In genomic region chr17:26137751-26138130, GRCm38 (mm10) we compare ENCODE assay signal across 7 mouse cellular contexts. TPM values are rescaled to one million over a fixed set of nuclear protein-coding genes. Genes with fewer than 3 reads are reported as not detected.
DNase-seq lines count a peak whose midpoint lies in the region; ATAC-seq and TF ChIP-seq lines count a peak whose summit lies in the region.

No protein-coding gene starts in this region.

- no peaks in the 10 kb centered on the region for H3K27me3 ChIP-seq in neural tube, embryonic 11.5 days (ENCODE audit: control insufficient read depth, insufficient read depth, low read length)
- no peaks in the 10 kb centered on the region for H3K27me3 ChIP-seq in forebrain, embryonic 12.5 days
- no peaks in the 10 kb centered on the region for H3K27me3 ChIP-seq in limb, embryonic 14.5 days (ENCODE audit: control insufficient read depth, insufficient read depth, low read length)
- no peaks in the 10 kb centered on the region for H3K27me3 ChIP-seq in stomach, postnatal 0 days (ENCODE audit: control insufficient read depth, insufficient read depth, low read length)

- 82% methylated on average over 2 of the region's 2 CpGs for WGBS in neural tube, embryonic 11.5 days
- WGBS in forebrain, embryonic 12.5 days, result 68% methylated on average over 2 of the region's 2 CpGs
- WGBS in limb, embryonic 14.5 days, result 80% methylated on average over 2 of the region's 2 CpGs
- WGBS in stomach, postnatal 0 days, result 78% methylated on average over 2 of the region's 2 CpGs

- TF ChIP-seq POLR2A in limb, embryonic 14.5 days (IDR thresholded peaks at IDR 0.05; ENCODE audit: borderline replicate concordance, extremely low read depth, insufficient read depth, insufficient read length), result no peak

- no peaks in the 10 kb centered on the region; the same call in 1 of the 2 replicates for H3K36me3 ChIP-seq in neural tube, embryonic 11.5 days (ENCODE audit: control insufficient read depth, insufficient read depth, low read length)
- H3K36me3 ChIP-seq in forebrain, embryonic 12.5 days (replicated peaks), result peaks cover 11% of the 10 kb centered on the region
- peaks cover 5% of the 10 kb centered on the region for H3K36me3 ChIP-seq in limb, embryonic 14.5 days (ENCODE audit: control insufficient read depth, insufficient read depth, low read length)
- H3K36me3 ChIP-seq in stomach, postnatal 0 days (ENCODE audit: control insufficient read depth, insufficient read depth, low read length), result no peaks in the 10 kb centered on the region

- no peak for TF ChIP-seq EP300 in stomach, postnatal 0 days (optimal IDR thresholded peaks at IDR 0.05)

- H3K4me2 ChIP-seq in neural tube, embryonic 11.5 days (ENCODE audit: low read depth), result peak overlapping the region; percentile 73
- H3K4me2 ChIP-seq in forebrain, embryonic 12.5 days, result peak overlapping the region; percentile 91
- H3K4me2 ChIP-seq in limb, embryonic 14.5 days (replicated peaks; ENCODE audit: low read depth, low read length, severe bottlenecking), result peak overlapping the region; percentile 82
- H3K4me2 ChIP-seq in stomach, postnatal 0 days (replicated peaks; ENCODE audit: low read depth), result peak overlapping the region; percentile 64

- ATAC-seq in neural tube, embryonic 11.5 days (ENCODE audit: insufficient read depth, low FRiP score, low TSS enrichment), result no peak
- ATAC-seq in forebrain, embryonic 12.5 days (ENCODE audit: low FRiP score), result peak; percentile 4; the same call in 1 of the 2 replicates
- ATAC-seq in limb, embryonic 14.5 days (ENCODE audit: low FRiP score, low read depth), result no peak
- no peak for ATAC-seq in stomach, postnatal 0 days (ENCODE audit: low FRiP score, low TSS enrichment)

- H3K4me3 ChIP-seq in neural tube, embryonic 11.5 days (ENCODE audit: low read depth, low read length), result peak overlapping the region; percentile 97
- peak overlapping the region; percentile 94 for H3K4me3 ChIP-seq in forebrain, embryonic 12.5 days (replicated peaks)
- H3K4me3 ChIP-seq in limb, embryonic 14.5 days (replicated peaks; ENCODE audit: low read length), result peak overlapping the region; percentile 92; the same call in 1 of the 2 replicates
- H3K4me3 ChIP-seq in stomach, postnatal 0 days (ENCODE audit: low read depth, low read length), result peak overlapping the region; percentile 71; the same call in 1 of the 2 replicates

- TF ChIP-seq CTCF in stomach, postnatal 0 days (IDR thresholded peaks at IDR 0.05; ENCODE audit: low read depth), result no peak

- peaks cover 10% of the 10 kb centered on the region for H3K4me1 ChIP-seq in neural tube, embryonic 11.5 days (ENCODE audit: control insufficient read depth, insufficient read depth, low read length)
- peaks cover 34% of the 10 kb centered on the region for H3K4me1 ChIP-seq in forebrain, embryonic 12.5 days
- H3K4me1 ChIP-seq in limb, embryonic 14.5 days (ENCODE audit: control insufficient read depth, insufficient read depth, low read length), result peaks cover 18% of the 10 kb centered on the region
- H3K4me1 ChIP-seq in stomach, postnatal 0 days (replicated peaks; ENCODE audit: control insufficient read depth, insufficient read depth), result no peaks in the 10 kb centered on the region

- no peak for DNase-seq in neural tube, embryonic 11.5 days (ENCODE audit: low spot score)
- no peak for DNase-seq in neural tube, embryonic 10.5 days (ENCODE audit: extremely low spot score, low spot score)
- DNase-seq in limb, embryonic 14.5 days (ENCODE audit: low spot score), result no peak
- DNase-seq in stomach, postnatal 0 days (ENCODE audit: low spot score), result no peak
- no peak for DNase-seq in adrenal gland, postnatal 4 days (ENCODE audit: low spot score in 2 of 2)
- no peak for DNase-seq in right cerebral cortex, postnatal 4 days

- H3K27ac ChIP-seq in neural tube, embryonic 11.5 days (ENCODE audit: low read depth, low read length), result 0 out of 2 replicates have a peak overlapping the region, but pooled peaks have one; percentile 94
- peak overlapping the region; percentile 94 for H3K27ac ChIP-seq in forebrain, embryonic 12.5 days
- peak overlapping the region; percentile 53 for H3K27ac ChIP-seq in limb, embryonic 14.5 days (replicated peaks; ENCODE audit: low read depth, low read length)
- H3K27ac ChIP-seq in stomach, postnatal 0 days (replicated peaks), result peak overlapping the region; percentile 97

- H3K9me3 ChIP-seq in neural tube, embryonic 11.5 days (ENCODE audit: control insufficient read depth, low read length), result no peaks in the 10 kb centered on the region
- no peaks in the 10 kb centered on the region for H3K9me3 ChIP-seq in forebrain, embryonic 12.5 days
- no peaks in the 10 kb centered on the region for H3K9me3 ChIP-seq in limb, embryonic 14.5 days (ENCODE audit: control insufficient read depth, low read length)
- H3K9me3 ChIP-seq in stomach, postnatal 0 days (ENCODE audit: control insufficient read depth, low read length), result no peaks in the 10 kb centered on the region

- peak overlapping the region; percentile 15 for H3K9ac ChIP-seq in neural tube, embryonic 11.5 days (ENCODE audit: low read length)
- H3K9ac ChIP-seq in forebrain, embryonic 12.5 days, result peak overlapping the region; percentile 93
- H3K9ac ChIP-seq in limb, embryonic 14.5 days (ENCODE audit: low read depth, low read length, severe bottlenecking), result 0 out of 2 replicates have a peak overlapping the region, but pooled peaks have one; percentile 95
- no peak overlapping the region for H3K9ac ChIP-seq in stomach, postnatal 0 days (ENCODE audit: low read length)

RNA-seq across cellular contexts. Expression of gene Axin1, which starts 0.7 kb away (rescaled TPM):
- 19.3 and 20.9 TPM in 2 replicates for polyA plus RNA-seq in neural tube, embryonic 11.5 days (2014; fragmentation: Nextera tagmentation; extraction: Ambion mirVana)
- polyA plus RNA-seq in forebrain, embryonic 12.5 days (2016; fragmentation: Nextera tagmentation; extraction: Ambion mirVana), result 12.0 and 13.1 TPM in 2 replicates
- polyA plus RNA-seq in limb, embryonic 14.5 days (2012; rRNA removed), result 35.0 and 36.1 TPM in 2 replicates
- polyA plus RNA-seq in limb, embryonic 14.5 days (2014; fragmentation: Nextera tagmentation; extraction: Ambion mirVana), result 22.3 and 27.7 TPM in 2 replicates
- 10.9 and 12.4 TPM in 2 replicates for polyA plus RNA-seq in stomach, postnatal 0 days (2015; fragmentation: Nextera tagmentation; extraction: Ambion mirVana)
- total RNA-seq in adrenal gland, postnatal 4 days (2021), result 10 to 100 TPM; 51.7 to 57.2 TPM

RNA-seq across cellular contexts. Expression of gene Mrpl28, which starts 14.4 kb away (rescaled TPM):
- 240 and 252 TPM in 2 replicates for polyA plus RNA-seq in neural tube, embryonic 11.5 days (2014; fragmentation: Nextera tagmentation; extraction: Ambion mirVana)
- polyA plus RNA-seq in forebrain, embryonic 12.5 days (2016; fragmentation: Nextera tagmentation; extraction: Ambion mirVana), result 208 and 218 TPM in 2 replicates
- 96.1 and 98.9 TPM in 2 replicates for polyA plus RNA-seq in limb, embryonic 14.5 days (2012; rRNA removed)
- 179 and 182 TPM in 2 replicates for polyA plus RNA-seq in limb, embryonic 14.5 days (2014; fragmentation: Nextera tagmentation; extraction: Ambion mirVana)
- polyA plus RNA-seq in stomach, postnatal 0 days (2015; fragmentation: Nextera tagmentation; extraction: Ambion mirVana), result 134 and 135 TPM in 2 replicates
- 10 to 100 TPM; 78.4 to 91.8 TPM for total RNA-seq in adrenal gland, postnatal 4 days (2021)

RNA-seq across cellular contexts. Expression of gene Tmem8, which starts 24.6 kb away (rescaled TPM):
- polyA plus RNA-seq in neural tube, embryonic 11.5 days (2014; fragmentation: Nextera tagmentation; extraction: Ambion mirVana), result 1.1 and 1.3 TPM in 2 replicates
- 2.1 and 2.6 TPM in 2 replicates for polyA plus RNA-seq in forebrain, embryonic 12.5 days (2016; fragmentation: Nextera tagmentation; extraction: Ambion mirVana)
- polyA plus RNA-seq in limb, embryonic 14.5 days (2012; rRNA removed), result 4.3 and 6.5 TPM in 2 replicates
- 1.1 and 1.2 TPM in 2 replicates for polyA plus RNA-seq in limb, embryonic 14.5 days (2014; fragmentation: Nextera tagmentation; extraction: Ambion mirVana)
- 16.1 and 17.5 TPM in 2 replicates for polyA plus RNA-seq in stomach, postnatal 0 days (2015; fragmentation: Nextera tagmentation; extraction: Ambion mirVana)
- total RNA-seq in adrenal gland, postnatal 4 days (2021), result 10 to 100 TPM in 1 of 2 experiments, 1 to 10 TPM in 1; 7.4 to 12.2 TPM

RNA-seq across cellular contexts. Expression of gene Nme4, which starts 42.3 kb away (rescaled TPM):
- polyA plus RNA-seq in neural tube, embryonic 11.5 days (2014; fragmentation: Nextera tagmentation; extraction: Ambion mirVana), result 66.9 and 68.2 TPM in 2 replicates
- polyA plus RNA-seq in forebrain, embryonic 12.5 days (2016; fragmentation: Nextera tagmentation; extraction: Ambion mirVana), result 58.6 and 62.9 TPM in 2 replicates
- polyA plus RNA-seq in limb, embryonic 14.5 days (2012; rRNA removed), result 133 and 176 TPM in 2 replicates
- polyA plus RNA-seq in limb, embryonic 14.5 days (2014; fragmentation: Nextera tagmentation; extraction: Ambion mirVana), result 104 and 106 TPM in 2 replicates
- 30.9 and 32.5 TPM in 2 replicates for polyA plus RNA-seq in stomach, postnatal 0 days (2015; fragmentation: Nextera tagmentation; extraction: Ambion mirVana)
- total RNA-seq in adrenal gland, postnatal 4 days (2021), result 10 to 100 TPM; 13.4 to 14.7 TPM

RNA-seq across cellular contexts. Expression of gene Decr2, which starts 47.6 kb away (rescaled TPM):
- 16.5 and 22.9 TPM in 2 replicates for polyA plus RNA-seq in neural tube, embryonic 11.5 days (2014; fragmentation: Nextera tagmentation; extraction: Ambion mirVana)
- 27.1 and 28.2 TPM in 2 replicates for polyA plus RNA-seq in forebrain, embryonic 12.5 days (2016; fragmentation: Nextera tagmentation; extraction: Ambion mirVana)
- polyA plus RNA-seq in limb, embryonic 14.5 days (2012; rRNA removed), result 32.5 and 34.7 TPM in 2 replicates
- polyA plus RNA-seq in limb, embryonic 14.5 days (2014; fragmentation: Nextera tagmentation; extraction: Ambion mirVana), result 19.0 and 23.3 TPM in 2 replicates
- 65.4 and 66.3 TPM in 2 replicates for polyA plus RNA-seq in stomach, postnatal 0 days (2015; fragmentation: Nextera tagmentation; extraction: Ambion mirVana)
- 10 to 100 TPM; 22.7 to 33.3 TPM for total RNA-seq in adrenal gland, postnatal 4 days (2021)
